Mouse (Mus musculus): ENCODE results near the gene Csf3. TPM values are rescaled to one million over a fixed set of nuclear protein-coding genes. Genes with fewer than 3 reads are reported as not detected.

Gene Csf3
- polyA plus RNA-seq, 1 experiment: not detected

DNA sequence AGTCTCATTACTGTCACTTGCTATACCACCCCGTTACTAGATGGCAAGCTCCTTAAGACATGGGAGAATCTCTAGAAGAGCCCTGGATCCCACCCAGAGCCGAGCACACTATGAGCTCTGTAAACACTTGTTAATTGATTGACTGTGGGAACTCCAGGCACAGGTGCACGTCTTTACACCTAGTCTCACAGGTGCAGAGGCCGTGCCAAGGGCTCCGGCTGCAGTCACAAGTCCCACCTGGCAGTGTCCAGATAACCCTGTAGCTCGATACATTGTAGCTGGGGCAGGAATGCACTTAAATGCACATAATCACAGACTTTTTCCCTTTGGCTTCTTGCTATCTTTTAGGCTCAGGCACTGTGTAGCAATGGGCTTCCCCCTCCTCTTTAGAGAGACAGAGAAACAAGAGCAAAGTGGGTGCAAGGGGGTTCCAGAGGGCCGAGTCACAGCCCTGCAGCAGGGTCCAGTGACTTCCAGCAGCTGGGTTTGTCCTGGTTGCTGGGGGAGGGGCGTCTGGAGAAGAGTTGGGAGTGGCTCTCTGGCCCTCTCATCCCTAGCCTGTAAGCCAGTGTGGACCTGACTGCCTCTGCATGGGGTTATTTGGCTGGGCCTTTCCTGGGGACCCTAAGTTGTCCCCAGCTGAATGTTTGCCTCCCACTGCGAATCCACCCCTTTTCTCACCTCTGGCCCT, 42.7 kb downstream of the Csf3 start:
- Histone ChIP-seq H3K27ac (ENCODE audit: control insufficient read depth, insufficient read depth, low read depth, low read length, poor library complexity) (no peak overlapping the region), H3K4me3 (replicated peaks; ENCODE audit: control insufficient read depth, low read depth, low read length) (no peak overlapping the region), H3K4me1 (ENCODE audit: control insufficient read depth, insufficient read depth, low read length) (peaks cover 8% of the 10 kb centered on the region)
- 52% methylated on average over 9 of the region's 9 CpGs for WGBS
- TF ChIP-seq POLR2A (IDR thresholded peaks at IDR 0.05; ENCODE audit: borderline replicate concordance, control insufficient read depth, low read depth, low read length): no peak
- TF ChIP-seq CTCF (IDR thresholded peaks at IDR 0.05; ENCODE audit: control insufficient read depth, insufficient read depth, low read length): no peak

DNA sequence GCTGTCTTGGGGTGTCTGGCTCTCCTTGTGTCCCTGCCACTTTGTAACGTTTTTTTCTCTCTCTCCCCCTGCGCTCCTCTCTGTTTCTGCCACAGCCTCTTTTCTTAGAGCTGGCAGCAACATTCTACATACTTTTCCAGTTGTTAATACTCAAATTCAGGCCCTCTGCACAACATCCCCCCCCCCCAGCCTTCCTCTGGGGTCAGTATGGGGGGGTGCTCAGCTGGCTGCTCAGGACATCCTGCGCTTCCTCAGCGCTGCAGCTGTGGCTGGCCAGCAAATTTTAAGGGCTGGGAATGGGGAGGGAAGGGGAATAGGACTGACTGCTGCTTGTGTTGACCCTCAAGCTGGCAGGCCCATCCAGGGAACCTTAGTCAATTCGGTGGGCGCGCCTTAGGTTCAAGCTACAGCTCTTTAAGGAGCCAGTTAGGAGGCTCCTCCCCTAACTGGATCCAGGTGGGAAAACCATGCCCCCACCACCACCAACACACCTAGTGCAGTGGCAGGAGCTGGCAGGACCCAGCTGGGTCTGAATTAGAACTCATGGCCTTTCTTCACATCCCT, 43.5 kb downstream of the Csf3 start:
- Histone ChIP-seq H3K27ac (ENCODE audit: control insufficient read depth, insufficient read depth, low read depth, low read length, poor library complexity) (no peak overlapping the region), H3K4me1 (ENCODE audit: control insufficient read depth, insufficient read depth, low read length) (peaks cover 8% of the 10 kb centered on the region), H3K4me3 (replicated peaks; ENCODE audit: control insufficient read depth, low read depth, low read length) (no peak overlapping the region)
- no peak for TF ChIP-seq CTCF (IDR thresholded peaks at IDR 0.05; ENCODE audit: control insufficient read depth, insufficient read depth, low read length)
- no peak for TF ChIP-seq POLR2A (IDR thresholded peaks at IDR 0.05; ENCODE audit: borderline replicate concordance, control insufficient read depth, low read depth, low read length)
- 71% methylated on average over 7 of the region's 7 CpGs for WGBS

- TF ChIP-seq POLR2A (IDR thresholded peaks at IDR 0.05; ENCODE audit: borderline replicate concordance, control insufficient read depth, low read depth, low read length): no peak
- TF ChIP-seq CTCF (IDR thresholded peaks at IDR 0.05; ENCODE audit: control insufficient read depth, insufficient read depth, low read length): no peak
- no peak overlapping the region for H3K4me3 ChIP-seq (replicated peaks; ENCODE audit: control insufficient read depth, low read depth, low read length)
- 60% methylated on average over 12 of the region's 12 CpGs for WGBS
- peaks cover 10% of the 10 kb centered on the region for H3K4me1 ChIP-seq (ENCODE audit: control insufficient read depth, insufficient read depth, low read length)
- H3K27ac ChIP-seq (ENCODE audit: control insufficient read depth, insufficient read depth, low read depth, low read length, poor library complexity): no peak overlapping the region
Observed at GRCm38 (mm10) chr11:98745932-98746853, 45.1 kb downstream of the Csf3 start.

DNA sequence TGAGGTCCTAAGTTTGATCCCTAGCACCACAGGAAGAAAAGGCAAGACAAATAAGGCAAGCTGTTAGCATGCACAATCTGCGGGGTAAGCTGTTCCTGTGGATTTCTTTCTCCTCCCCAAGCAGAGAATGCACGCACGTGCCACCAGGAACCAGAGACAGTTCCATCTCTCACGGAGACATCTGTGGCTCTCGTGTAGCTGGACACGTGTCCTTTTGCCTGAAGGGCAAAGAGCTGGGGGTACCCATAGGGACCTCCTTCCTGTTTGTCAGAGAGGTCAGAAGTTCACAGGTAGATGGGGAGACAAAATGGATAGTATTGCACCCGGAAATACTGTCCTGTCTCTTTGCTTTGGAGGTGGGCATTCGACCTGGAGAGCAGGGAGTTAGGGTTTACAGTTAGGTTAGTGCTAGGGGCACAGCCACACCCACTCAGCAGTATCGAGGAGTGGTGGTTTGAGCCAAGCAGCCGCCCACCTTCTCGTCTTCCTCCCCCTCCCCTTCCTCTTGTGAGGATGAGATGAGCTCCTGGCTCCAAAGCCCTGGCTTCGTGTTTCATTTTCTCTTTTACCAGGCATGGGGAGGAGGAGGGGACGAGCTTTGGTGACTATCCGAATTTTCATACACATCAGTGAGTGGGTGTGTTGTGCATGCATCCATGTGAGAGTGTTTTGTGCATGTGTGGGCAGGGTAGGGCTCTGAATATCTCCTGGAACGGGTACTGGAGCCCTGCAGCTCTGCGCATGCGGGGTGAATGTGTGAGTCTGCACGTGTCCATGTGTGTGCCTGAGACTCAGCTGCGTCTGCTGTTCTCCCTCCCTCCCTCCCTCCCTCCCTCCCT, 46.0 kb downstream of the Csf3 start:
- TF ChIP-seq POLR2A (IDR thresholded peaks at IDR 0.05; ENCODE audit: borderline replicate concordance, control insufficient read depth, low read depth, low read length): no peak
- TF ChIP-seq CTCF (IDR thresholded peaks at IDR 0.05; ENCODE audit: control insufficient read depth, insufficient read depth, low read length): no peak
- peak overlapping the region; percentile 61 for H3K4me3 ChIP-seq (replicated peaks; ENCODE audit: control insufficient read depth, low read depth, low read length)
- H3K27ac ChIP-seq (ENCODE audit: control insufficient read depth, insufficient read depth, low read depth, low read length, poor library complexity): no peak overlapping the region
- peaks cover 12% of the 10 kb centered on the region for H3K4me1 ChIP-seq (ENCODE audit: control insufficient read depth, insufficient read depth, low read length)
- WGBS: 2% methylated on average over 19 of the region's 19 CpGs

DNA sequence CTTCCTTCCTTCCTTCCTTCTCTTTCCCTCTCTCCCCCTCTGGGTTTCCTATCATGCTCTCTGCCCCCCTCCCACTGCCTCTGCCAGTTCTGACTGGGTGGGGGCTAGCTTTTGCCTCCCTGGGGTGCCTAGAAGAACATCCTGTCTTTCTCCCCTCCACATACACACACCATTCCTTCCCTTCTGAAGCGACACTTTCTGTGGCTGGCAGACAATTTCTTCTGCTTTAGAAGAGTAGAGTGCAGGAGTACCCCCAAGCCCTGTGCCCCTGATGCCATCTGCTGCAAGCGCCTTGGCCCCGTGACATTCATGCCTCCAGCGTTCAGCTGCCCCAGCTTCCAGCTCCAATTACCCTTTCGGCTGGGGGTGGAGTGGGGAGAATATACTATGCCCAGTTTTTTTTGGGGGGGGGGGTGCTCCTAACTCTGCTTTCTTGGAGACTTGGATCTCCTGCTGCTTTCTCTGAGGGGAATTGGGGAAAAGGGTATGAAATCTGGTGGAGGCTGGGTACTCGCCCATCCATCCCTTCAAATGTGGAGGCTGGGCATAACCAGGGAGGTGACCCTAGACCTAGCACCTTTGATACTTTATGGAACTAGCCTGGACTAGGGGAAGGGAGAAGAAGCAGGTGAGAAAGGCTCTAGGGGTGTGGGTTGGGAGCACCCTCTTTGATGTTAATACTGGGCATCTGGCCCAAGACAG, 46.9 kb downstream of the Csf3 start:
- TF ChIP-seq POLR2A (IDR thresholded peaks at IDR 0.05; ENCODE audit: borderline replicate concordance, control insufficient read depth, low read depth, low read length): no peak
- TF ChIP-seq CTCF (IDR thresholded peaks at IDR 0.05; ENCODE audit: control insufficient read depth, insufficient read depth, low read length): no peak
- Histone ChIP-seq H3K4me3 (replicated peaks; ENCODE audit: control insufficient read depth, low read depth, low read length) (no peak overlapping the region), H3K27ac (ENCODE audit: control insufficient read depth, insufficient read depth, low read depth, low read length, poor library complexity) (no peak overlapping the region), H3K4me1 (ENCODE audit: control insufficient read depth, insufficient read depth, low read length) (peaks cover 11% of the 10 kb centered on the region)
- 16% methylated on average over 6 of the region's 6 CpGs for WGBS

- no peak for TF ChIP-seq POLR2A (IDR thresholded peaks at IDR 0.05; ENCODE audit: borderline replicate concordance, control insufficient read depth, low read depth, low read length)
- no peak for TF ChIP-seq CTCF (IDR thresholded peaks at IDR 0.05; ENCODE audit: control insufficient read depth, insufficient read depth, low read length)
- 42% methylated on average over 15 of the region's 15 CpGs for WGBS
Observed at GRCm38 (mm10) chr11:98748506-98749416, 47.7 kb downstream of the Csf3 start.

More at GRCm38 (mm10) chr11:98748506-98749416, 47.7 kb downstream of the Csf3 start:
- Histone ChIP-seq H3K27ac (ENCODE audit: control insufficient read depth, insufficient read depth, low read depth, low read length, poor library complexity) (peak overlapping the region; percentile 9; the same call in 1 of the 2 replicates), H3K4me3 (replicated peaks; ENCODE audit: control insufficient read depth, low read depth, low read length) (no peak overlapping the region), H3K4me1 (ENCODE audit: control insufficient read depth, insufficient read depth, low read length) (peaks cover 9% of the 10 kb centered on the region)
